Mouse (Mus musculus): ENCODE measurements around the gene Dazap2.
"Not testable (repeated sequence)": the region's sequence is repeated elsewhere in the genome, so short reads cannot be mapped to it uniquely, and the experiment has no call there.

Dazap2 gene

DNA sequence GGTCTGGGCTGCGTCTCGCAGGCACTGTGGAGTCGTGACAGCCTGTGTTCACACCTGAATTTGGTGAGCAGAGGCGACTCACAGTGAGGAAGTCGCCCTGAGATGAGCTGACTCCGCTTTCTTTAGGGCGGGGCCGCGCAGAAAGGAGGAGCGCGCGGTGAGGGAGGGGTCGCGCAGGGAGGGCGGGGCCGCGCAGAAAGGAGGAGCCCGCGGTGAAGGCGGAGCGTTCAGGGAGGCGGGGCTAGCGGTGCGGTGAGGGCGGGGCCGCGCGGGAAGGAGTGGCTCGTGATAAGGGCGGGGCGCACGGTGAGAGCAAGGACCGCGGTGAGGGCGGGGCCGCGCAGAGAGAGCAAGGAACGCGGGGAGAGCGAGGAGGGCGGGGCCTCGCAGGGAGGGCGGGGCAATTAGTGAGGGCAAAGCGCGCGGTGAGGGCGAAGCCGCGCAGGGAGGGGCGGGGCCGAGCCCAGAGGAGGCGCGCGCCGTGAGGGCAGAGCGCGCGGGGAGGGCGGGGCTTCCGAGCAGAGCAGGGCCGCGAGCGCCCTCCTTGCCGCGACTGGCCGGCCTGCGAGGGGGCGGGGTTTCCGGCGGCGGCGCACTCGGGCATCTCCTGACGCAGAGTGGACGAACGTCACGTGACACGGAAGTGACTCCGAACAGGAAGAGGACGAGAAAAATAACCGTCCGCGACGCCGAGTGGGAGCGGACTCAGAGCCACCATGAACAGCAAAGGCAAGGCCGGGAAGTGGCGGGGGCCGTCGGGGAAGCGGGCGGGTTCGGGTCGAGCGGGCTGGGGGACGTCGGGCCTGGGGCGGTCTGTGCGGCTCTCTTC, at the start of gene Dazap2:
Gene Dazap2 (plus strand): TSS at position 354 of the 829 bp plus-strand sequence.
- DNase-seq (ENCODE audit: low read depth, low spot score) = peak; percentile 100

DNA sequence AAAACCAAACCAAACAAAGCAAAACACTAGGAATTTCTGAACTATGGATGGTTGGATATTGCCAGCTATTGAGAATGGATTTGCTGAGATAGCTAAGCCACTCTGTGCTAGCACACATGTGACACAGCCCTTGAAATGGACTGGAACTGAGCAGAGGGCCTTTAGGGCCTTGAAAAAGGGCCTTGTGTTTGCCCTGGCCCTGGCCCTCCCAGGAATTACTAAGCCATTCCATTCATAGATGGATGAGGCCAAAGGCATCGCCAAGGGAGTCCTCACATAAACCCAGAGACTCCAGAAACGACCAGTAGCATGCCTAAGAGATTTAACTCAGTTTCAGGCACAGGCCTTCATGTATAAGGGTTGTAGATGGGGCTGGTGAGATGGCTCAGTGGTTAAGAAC, 48.6 kb upstream of the Dazap2 start:
- no peak for DNase-seq (ENCODE audit: low read depth, low spot score)

DNA sequence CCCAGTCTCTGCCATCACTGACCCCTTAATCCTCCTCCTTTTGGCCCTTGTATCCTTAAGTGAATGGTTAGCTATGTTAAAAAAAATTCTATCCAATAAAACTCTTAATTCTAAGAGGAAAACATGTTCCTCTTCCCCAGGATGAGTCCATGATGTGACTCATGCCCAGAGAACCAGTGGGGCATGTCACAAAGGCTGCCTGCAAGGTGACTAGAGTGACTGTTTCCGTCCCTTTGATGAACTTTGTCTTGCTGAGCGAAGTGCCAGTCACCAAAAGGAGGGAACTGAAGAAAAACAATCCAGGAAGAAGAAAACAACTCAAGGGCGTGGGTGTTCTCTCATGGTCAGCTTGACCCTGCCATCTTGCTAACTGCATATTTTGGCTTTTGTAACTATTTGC, 45.9 kb upstream of the Dazap2 start:
- no peak for DNase-seq (ENCODE audit: low read depth, low spot score)

DNA sequence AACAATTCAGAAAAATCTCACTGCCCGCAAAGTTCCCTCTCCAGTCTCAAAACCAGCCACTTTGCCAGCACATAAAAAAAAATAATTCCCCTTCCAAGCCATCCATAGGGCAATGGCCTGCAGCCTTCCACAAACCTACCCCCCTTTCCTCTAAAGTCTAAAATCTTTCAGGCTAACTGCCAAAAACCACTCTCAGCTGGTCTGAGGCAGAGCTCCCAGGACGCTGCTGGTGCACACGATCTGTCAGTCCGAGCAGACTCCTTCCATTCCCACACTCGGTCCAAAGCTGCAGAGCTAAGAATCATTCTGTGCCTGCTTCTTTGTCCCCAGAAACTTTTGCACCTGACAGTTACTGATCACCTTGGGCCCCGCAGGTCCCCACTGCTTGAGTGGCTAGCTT, 41.2 kb upstream of the Dazap2 start:
- no peak for DNase-seq (ENCODE audit: low read depth, low spot score)

DNA sequence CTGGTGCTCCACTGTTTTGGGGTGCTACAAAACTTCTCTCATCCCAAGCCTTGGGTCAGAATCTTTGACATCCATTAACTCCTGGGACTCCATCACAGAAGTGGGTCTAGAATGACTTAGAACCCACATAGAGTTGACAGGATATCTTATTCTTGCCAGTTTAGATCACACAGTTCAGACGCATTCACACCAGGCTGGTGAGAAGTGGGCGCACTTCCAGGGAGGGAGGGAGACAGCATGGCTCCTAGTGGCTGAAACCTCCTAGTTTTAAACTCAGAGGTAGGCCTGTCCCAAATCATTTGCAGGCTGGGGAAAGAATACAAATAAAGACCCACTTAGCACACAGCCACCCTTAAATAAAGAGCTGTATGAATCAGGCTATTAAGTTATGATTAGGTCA, 40.8 kb upstream of the Dazap2 start:
- no peak for DNase-seq (ENCODE audit: low read depth, low spot score)

DNA sequence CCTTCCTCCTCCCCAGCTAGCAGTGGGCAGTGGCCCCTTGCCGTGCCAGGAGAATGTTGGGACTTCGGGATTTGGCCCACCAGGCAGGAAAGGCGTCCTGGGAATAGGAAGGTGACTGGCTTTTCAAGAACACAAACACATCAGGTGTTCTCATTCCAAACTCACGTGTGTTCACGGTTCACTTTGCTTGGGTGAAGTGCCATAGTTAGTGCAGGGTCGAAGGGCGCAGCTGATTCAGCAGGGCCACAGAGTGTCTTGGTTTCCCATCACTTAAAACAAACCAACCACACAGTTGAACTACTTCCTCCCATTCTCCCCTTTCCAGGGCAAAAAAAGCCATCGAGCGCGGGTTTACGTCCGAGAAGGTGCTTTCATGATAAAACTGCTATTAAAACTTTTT, 39.8 kb upstream of the Dazap2 start:
- DNase-seq (ENCODE audit: low read depth, low spot score) = no peak

DNA sequence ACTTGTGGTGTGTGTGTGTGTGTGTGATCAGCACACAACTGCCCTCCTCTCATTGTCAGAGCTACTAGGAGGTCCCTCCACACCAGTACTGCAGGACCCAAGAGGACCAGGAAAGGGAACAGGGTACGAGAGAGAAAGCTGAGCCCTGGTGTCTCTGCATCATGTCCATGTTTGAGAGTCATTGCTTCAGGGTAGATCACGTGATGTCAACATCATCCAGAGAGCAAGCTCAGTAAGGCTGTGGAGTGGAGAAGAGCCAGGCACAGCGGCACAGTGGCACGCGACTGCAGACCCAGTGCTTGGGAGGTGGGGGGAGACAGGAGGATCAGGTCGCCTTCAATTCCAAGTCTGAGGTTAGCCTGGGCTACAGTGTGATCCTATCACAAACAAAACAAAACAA, 38.8 kb upstream of the Dazap2 start:
- DNase-seq (ENCODE audit: low read depth, low spot score) = no peak

DNA sequence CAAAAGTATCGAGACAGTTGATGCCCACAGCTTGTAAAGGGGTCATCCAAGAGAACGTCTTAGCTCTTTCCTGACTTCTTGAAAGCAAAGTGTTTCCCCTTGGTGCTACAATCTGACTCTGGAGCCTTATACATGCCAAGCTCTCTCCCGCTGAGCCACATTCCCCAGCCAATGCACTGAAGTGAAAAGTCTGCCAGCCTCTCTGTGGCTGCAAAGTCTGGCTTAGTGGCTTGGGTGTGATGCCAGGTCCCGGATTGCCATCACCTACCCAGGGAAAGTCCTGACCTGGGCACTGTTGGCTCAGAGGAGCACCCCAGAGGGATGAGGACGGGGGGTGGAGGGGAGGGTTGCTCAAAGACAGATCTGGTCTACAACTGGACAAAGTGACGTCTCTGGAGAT, 38.3 kb upstream of the Dazap2 start:
- DNase-seq (ENCODE audit: low read depth, low spot score) = no peak

DNA sequence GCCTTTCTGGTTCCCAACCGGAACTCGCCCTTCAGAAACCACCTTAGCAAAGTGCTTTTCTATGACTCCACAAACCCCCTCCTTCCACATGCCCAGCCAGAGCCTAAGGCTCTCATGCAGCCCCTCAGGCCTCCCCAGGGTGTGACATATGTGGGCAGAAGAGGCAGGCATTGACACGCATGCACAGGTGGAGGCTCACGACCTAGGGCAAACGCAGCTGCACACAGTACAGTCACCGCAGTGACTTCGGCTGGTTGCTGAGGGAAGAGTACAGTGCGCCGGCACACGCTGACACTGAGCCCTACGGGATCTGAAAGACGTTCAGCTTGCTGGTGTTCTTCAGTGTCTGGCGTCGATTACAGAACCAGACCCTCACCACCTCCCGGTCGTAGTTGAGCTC, 37.2 kb upstream of the Dazap2 start:
- DNase-seq (ENCODE audit: low read depth, low spot score) = no peak

DNA sequence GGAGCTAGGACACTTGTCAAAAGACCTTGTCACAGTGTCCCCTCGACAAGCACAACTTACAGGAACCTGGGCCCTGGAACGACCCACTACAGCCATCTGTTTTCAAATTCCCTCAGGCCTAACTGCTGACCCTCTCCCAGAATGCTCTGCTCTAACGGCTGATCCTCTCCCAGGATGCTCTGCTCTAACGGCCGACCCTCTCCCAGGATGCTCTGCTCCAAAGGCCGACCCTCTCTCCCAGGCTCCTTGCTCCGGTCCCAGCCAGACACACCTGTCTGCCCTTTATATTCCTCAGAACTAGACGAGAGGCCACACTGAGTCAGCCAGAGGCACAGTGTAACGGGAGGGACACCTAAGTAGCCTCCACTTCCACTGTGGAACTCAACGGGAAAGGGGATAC, 35.0 kb upstream of the Dazap2 start:
- DNase-seq (ENCODE audit: low read depth, low spot score) = no peak

DNA sequence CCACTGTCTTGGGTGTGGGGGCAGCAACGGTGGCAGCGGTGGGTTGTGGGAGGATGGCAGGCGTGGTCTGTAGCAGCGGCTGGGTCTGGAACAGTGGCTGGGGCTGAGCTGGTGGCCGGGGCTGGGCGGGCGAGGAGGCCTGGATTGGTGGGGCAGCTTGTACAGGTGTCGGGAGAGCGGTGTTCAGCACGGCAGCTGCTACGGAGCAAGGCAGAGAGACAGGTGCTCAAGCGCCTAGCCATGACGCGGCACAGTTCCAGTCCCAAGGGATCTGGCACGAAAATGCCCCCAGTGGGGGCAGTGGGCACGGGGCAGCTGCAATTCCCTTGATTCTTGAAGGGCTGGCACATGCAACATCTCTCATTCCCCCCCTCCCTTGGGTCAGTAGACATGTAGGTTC, 29.2 kb upstream of the Dazap2 start:
- no peak for DNase-seq (ENCODE audit: low read depth, low spot score)

DNA sequence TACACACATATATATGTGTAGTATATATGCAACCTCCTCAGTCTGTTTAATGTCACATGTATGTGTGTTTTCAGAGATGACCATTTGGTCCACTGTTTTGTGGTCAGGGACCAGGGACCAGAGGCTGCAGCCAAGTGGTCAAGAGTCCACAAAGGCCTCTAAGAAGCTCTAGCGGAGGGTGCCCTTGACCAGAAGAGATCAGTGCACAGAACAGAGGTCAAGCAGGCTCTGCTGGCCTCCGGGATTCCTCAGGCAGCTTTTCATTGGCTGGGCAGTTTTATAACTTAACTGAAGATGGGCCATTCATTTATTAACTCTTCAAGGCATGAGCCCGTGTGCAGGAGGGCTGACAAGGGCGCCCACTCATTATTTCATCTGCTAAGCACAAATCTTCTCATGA, 28.0 kb upstream of the Dazap2 start:
- no peak for DNase-seq (ENCODE audit: low read depth, low spot score)

DNA sequence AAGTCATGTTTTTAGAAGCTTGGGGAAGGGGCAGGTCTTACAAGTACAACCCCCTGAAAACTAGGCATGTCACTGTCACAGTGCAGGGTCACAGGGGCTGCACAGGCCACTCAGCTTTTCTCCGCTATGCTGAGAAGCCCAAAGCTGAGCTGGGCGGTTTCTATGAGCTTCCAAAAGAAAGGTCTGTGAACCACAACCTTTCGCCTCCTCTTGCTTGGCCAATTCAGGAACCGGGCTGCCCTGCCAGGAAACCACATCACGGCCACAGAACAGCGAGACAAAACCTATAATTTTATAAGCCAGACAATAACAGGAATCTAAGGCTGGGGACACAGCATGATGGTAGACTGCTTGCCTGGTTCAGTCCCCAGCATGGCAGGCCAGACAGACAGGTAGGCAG, 26.9 kb upstream of the Dazap2 start:
- DNase-seq (ENCODE audit: low read depth, low spot score) = no peak

DNA sequence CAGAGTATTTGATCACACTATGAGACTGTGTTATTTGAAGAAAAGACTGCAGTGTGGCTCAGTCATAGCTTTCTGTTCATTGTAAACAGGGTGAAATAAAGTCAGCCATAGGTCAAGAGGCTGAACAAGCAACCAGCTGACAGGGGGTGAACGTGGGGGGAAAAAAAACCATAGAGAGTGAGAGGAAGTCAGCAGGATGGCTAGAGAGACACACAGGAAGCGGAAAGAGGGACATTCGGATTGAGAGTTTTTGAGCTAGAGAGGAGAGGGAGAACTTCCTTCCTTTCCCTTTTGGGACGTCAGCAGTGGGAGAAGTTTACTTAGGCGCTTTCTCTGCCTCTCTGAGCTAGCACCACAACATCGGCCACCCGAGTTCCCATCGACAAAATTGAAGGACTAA, 24.7 kb upstream of the Dazap2 start:
- no peak for DNase-seq (ENCODE audit: low read depth, low spot score)

DNA sequence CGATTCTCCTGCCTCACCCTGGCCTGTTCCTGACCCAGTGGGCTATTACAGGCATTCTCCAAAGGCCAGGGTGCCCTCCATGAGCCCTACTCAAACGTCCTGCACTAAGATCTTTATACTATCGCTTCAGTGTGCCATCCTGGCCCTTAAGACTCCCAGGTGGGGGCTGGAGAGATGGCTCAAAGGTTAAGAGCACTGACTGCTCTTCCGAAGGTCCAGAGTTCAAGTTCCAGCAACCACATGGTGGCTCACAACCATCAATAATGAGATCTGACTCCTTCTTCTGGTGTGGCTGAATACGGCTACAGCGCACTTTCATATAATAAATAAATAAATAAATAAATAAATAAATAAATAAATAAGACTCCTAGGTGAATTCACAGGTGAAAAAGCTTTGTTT, 22.3 kb upstream of the Dazap2 start:
- DNase-seq (ENCODE audit: low read depth, low spot score) = no peak

DNA sequence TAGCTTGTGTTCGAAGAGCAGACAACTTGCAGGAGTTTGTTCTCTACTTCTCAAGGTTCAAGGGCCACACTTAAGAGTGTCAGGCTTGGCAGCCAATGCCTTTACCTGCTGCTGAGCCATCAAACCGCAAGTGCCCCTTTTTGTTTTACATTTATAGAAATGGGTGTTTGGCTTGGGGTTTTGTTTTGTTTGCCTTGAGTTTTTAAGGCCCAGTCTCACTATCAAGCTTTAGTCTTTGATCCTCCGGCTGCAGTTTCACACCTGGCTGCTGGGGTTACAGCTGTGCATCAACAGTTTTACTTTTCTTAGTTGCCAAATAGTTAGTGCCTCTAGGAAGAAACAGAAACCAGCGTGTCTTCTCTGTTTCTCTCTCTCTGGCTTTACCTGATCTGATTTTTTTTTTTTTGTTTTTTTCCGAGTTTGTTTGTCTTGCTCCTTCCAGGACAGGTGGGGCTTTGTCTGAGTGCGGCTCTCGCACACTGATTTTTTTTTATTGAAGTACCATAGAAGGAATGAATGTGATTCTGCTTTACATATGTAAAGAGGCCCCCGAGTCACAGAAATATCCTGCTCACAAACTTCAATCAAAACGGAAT, 16.8 kb upstream of the Dazap2 start:
- peak; percentile 83 for DNase-seq (ENCODE audit: low read depth, low spot score)

DNA sequence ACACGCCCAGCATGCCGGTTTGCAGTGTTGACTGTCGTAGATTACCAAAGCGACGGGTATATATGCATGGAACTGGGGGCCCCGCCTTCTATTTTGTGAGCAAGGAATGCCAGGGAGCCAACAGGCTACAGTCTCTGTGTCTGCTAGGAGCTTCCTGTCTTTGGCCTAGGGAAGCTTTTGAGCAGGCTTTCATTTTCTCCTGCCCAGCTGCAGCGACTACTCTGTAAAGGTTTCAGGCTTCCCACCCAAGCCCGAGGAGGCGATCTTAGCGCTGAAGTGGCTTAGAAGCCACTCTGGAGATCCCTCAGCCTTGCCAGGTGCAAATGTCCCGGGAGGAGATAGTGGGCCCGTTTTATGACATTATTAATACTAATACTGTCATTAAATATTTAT, 16.3 kb upstream of the Dazap2 start:
- no peak for DNase-seq (ENCODE audit: low read depth, low spot score)

DNA sequence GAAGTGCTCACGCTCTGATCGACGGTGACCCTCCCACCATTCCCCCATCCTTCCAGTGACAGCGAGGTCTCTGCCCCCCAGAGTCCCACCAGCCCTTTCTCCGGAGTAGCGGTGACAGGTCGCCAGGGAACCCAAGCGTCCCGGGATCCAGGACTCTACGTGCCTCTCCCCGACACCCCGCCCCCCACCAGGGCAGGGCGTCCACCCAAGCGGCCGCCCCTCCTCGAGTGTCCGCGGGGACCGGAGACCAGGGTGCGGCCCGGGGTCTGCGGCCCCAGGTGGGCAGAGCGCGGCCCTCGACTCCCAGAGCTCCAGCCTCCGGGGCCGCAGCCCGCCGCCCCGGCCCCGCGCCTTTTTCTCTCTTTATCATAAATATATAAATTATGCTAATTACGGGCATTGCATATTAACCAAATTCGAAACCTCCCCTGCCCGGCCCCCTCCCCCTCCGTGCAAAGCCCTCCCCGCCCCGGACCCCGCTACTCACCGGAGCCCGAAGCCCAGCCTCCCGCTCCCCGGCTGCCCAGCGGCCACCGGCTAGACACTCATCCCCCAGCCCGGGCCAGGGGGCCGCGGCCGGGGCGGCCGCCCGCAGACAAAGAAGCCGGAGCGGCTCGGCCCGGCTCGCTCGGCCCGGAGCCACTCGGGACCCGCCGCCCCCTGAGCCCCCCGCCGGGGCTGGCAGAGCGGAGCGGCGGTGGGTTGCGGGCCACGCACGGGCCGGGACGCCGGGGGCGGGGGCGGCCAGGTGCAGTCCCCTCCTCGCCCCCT, 15.7 kb upstream of the Dazap2 start, which contains the start of gene Pou6f1:
Gene Pou6f1 (minus strand): TSS at position 709 of the 771 bp plus-strand sequence.
- peak; percentile 46 for DNase-seq (ENCODE audit: low read depth, low spot score)

DNA sequence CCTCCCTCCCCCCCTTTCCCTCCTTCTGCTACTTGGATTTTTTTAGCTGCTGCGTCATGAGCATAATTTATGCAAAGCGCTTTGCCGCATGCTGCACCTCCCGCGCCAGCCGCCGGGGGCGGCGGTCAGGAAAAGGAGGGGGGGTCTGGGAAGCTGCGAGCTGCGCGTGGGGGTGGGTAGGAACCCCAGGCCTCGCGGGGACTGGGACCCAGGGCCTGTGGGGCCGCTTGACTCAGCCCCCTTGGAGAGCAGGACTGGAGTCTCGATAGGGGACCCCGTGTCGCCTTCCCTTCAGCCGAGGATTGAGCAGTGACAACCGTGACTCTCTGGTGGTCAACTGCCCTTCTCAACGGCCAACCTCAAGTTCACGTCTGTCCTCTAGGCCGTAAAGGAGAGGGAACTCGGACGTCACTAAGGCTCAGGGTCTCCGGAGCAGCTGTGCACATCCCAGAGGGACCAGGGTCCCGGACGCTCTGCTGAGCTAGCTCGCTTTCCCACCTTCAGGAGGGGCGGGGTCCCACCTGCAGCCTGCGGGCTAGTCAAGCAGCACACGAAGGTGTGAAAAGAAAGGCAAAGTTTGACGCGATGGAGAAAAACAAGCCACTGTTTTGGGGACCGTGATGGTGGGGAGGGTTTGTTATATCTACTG, 15.0 kb upstream of the Dazap2 start:
- peak; percentile 91 for DNase-seq (ENCODE audit: low read depth, low spot score)

DNA sequence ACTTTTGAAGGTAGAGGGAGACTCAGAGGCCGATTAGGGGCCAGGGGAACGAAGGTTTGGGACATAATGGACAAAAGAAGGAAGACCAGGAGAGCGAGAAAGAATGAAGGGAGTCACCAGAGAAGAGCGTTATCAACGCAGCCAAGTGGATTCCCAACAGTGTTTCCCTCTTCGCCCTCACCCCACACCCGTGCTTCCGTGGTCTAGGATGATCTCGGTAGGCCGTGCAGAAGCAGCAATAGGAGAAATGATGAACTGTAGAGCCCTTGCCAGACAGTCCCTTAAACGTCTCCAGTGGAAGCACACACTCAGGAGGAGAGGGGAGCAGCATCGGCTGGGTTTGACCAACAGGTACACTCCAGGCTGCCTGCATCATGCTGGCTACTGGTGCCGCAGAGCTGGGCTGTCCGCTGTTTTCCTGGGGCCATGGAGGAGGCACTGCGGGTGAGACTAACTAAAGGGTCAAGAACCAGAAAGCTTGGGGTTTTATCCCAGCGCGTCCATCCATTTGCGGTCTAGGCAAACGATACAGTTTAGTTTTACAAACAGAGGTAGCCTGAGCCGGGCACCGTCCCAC, 14.4 kb upstream of the Dazap2 start:
- no peak for DNase-seq (ENCODE audit: low read depth, low spot score)

DNA sequence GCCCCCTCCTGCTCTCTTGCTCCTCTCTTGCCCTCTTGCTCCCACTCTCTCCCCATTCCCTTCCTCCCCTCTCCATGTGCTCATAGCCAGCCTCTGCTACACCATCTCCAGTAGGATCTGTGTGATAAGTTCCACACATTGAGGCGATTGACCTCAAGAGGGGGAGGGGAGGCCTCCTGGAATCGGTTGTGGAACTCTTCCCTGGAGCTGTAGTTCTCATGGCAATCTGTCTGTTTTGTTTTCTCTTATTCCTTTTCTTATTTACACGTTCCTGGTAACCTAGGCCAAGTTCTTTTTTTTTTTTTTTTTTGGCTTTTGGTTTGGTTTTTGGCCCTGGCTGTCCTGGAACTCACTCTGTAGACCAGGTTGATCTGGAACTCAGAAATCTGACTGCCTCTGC, 13.5 kb upstream of the Dazap2 start:
- no peak for DNase-seq (ENCODE audit: low read depth, low spot score)

DNA sequence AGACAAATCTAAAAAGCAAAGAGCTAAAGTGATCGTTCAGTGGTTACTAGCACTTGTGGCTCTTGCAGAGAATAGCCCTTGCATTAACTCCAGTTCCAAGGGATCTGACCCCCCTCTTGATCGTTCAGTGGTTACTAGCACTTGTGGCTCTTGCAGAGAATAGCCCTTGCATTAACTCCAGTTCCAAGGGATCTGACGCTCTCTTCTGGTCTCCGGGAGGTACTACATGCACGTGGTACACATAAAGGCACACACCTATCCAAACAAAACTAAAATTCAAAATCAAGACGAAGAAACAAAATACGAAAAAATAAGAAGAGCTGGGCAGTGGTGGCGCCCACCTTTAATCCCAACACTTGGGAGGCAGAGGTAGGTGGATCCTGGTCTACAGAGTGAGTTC, 8.5 kb upstream of the Dazap2 start:
- DNase-seq (ENCODE audit: low read depth, low spot score) = not testable (repeated sequence)
